In the genomic region with DNA sequence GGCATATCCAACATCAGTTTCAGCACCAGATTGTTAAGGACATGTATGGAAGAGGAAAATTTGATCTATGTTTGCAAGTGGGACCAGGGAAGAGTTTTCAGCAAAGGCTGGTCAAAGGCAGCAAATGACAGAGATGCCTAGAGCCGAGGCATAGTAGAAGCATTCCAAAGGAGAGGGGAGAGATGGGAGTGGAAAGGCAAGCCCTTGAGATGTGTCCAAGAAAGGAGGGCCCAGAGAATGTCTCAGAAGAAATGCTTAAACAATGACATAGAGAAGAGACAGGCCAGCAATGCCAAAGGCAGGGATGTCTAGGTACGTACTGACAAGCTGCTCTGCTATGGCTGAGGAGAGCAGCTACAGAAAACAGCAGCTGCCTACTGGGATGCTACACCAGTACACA, we compare ENCODE assay signal across 20 mouse cellular contexts.
DNase-seq lines count a peak whose midpoint lies in the region; ATAC-seq and TF ChIP-seq lines count a peak whose summit lies in the region.
"Had no signal": no experiment of that assay in that cellular context is flagged by ENCODE, and none has a peak within 500 bp of the region (broad histone marks: within the 10 kb centered on the region; RNA-seq: fewer than 3 reads in every experiment).

No protein-coding gene starts in this region.

- intact Hi-C loops in heart, adult 2 months (cut with DNase I), result no loop called here

- peaks cover 28% of the 10 kb centered on the region for H3K4me1 ChIP-seq in heart, adult 2 months (ENCODE audit: control insufficient read depth, insufficient read depth, low read length)
- H3K4me1 ChIP-seq in heart, embryonic 12.5 days (replicated peaks), result peaks cover 35% of the 10 kb centered on the region
- H3K4me1 ChIP-seq in stomach, embryonic 16.5 days (ENCODE audit: control insufficient read depth, insufficient read depth, low read length), result peaks cover 6% of the 10 kb centered on the region
- peaks cover 2% of the 10 kb centered on the region; the same call in 1 of the 2 replicates for H3K4me1 ChIP-seq in stomach, postnatal 0 days (replicated peaks; ENCODE audit: control insufficient read depth, insufficient read depth)

- no peaks in the 10 kb centered on the region for H3K27me3 ChIP-seq in heart, adult 2 months (ENCODE audit: control insufficient read depth, insufficient read depth, low read length)
- H3K27me3 ChIP-seq in heart, embryonic 12.5 days (replicated peaks), result no peaks in the 10 kb centered on the region
- H3K27me3 ChIP-seq in stomach, embryonic 16.5 days (ENCODE audit: control insufficient read depth, insufficient read depth, low read length), result no peaks in the 10 kb centered on the region
- no peaks in the 10 kb centered on the region for H3K27me3 ChIP-seq in stomach, postnatal 0 days (ENCODE audit: control insufficient read depth, insufficient read depth, low read length)
- H3K27me3 ChIP-seq: embryonic facial prominence, embryonic 12.5 days; embryonic facial prominence, embryonic 15.5 days; heart, embryonic 13.5 days had no signal

- TF ChIP-seq EP300 in heart, adult 2 months (IDR thresholded peaks at IDR 0.05; ENCODE audit: insufficient read depth, low read depth, low read length), result no peak
- no peak for TF ChIP-seq EP300 in stomach, postnatal 0 days (optimal IDR thresholded peaks at IDR 0.05)

- H3K79me2 ChIP-seq in heart, adult 2 months (replicated peaks; ENCODE audit: control insufficient read depth, insufficient read depth, low read length), result no peaks in the 10 kb centered on the region

- H3K36me3 ChIP-seq in heart, adult 2 months (ENCODE audit: control insufficient read depth, insufficient read depth, low read length), result peaks cover 16% of the 10 kb centered on the region
- H3K36me3 ChIP-seq in heart, embryonic 12.5 days, result no peaks in the 10 kb centered on the region
- H3K36me3 ChIP-seq in stomach, embryonic 16.5 days (ENCODE audit: control insufficient read depth, insufficient read depth, low read length), result no peaks in the 10 kb centered on the region
- H3K36me3 ChIP-seq in stomach, postnatal 0 days (ENCODE audit: control insufficient read depth, insufficient read depth, low read length), result no peaks in the 10 kb centered on the region
- H3K36me3 ChIP-seq: embryonic facial prominence, embryonic 12.5 days; embryonic facial prominence, embryonic 15.5 days; heart, embryonic 13.5 days had no signal

- H3K4me2 ChIP-seq in heart, embryonic 12.5 days, result no peak overlapping the region
- no peak overlapping the region for H3K4me2 ChIP-seq in stomach, embryonic 16.5 days (ENCODE audit: low read depth, low read length)
- no peak overlapping the region for H3K4me2 ChIP-seq in stomach, postnatal 0 days (replicated peaks; ENCODE audit: low read depth)
- H3K4me2 ChIP-seq: embryonic facial prominence, embryonic 12.5 days; embryonic facial prominence, embryonic 15.5 days; heart, embryonic 13.5 days; hindbrain, embryonic 14.5 days had no signal

- DNase-seq in frontal cortex, adult 2 months (ENCODE audit: extremely low spot score in 1 of 2, low spot score in 1 of 2), result no peak
- peak in 1 of 2 experiments; percentile 10 for DNase-seq in heart, adult 2 months
- no peak for DNase-seq in stomach, postnatal 0 days (ENCODE audit: low spot score)
- no peak for DNase-seq in adrenal gland, adult 18-20 months (ENCODE audit: low spot score in 2 of 2)
- DNase-seq: adrenal gland, adult 8-10 months; cerebellum, adult 9-10 months; forebrain, postnatal 0 days; gastrocnemius, postnatal 10 days had no signal

- no peak for TF ChIP-seq POLR2A in heart, adult 2 months (IDR thresholded peaks at IDR 0.05; ENCODE audit: insufficient read depth, low read depth, low read length)

- no peak overlapping the region for H3K9ac ChIP-seq in heart, adult 2 months (ENCODE audit: low read depth, low read length)
- H3K9ac ChIP-seq in heart, embryonic 12.5 days, result no peak overlapping the region
- no peak overlapping the region for H3K9ac ChIP-seq in stomach, embryonic 16.5 days (ENCODE audit: low read length)
- H3K9ac ChIP-seq in stomach, postnatal 0 days (ENCODE audit: low read length), result no peak overlapping the region
- H3K9ac ChIP-seq: embryonic facial prominence, embryonic 12.5 days; embryonic facial prominence, embryonic 15.5 days; forebrain, postnatal 0 days; heart, embryonic 13.5 days; hindbrain, embryonic 14.5 days had no signal

- no peak overlapping the region for H3K4me3 ChIP-seq in heart, adult 2 months
- no peak overlapping the region for H3K4me3 ChIP-seq in heart, embryonic 12.5 days
- no peak overlapping the region for H3K4me3 ChIP-seq in stomach, embryonic 16.5 days (replicated peaks; ENCODE audit: low read length)
- H3K4me3 ChIP-seq in stomach, postnatal 0 days (ENCODE audit: low read depth, low read length), result no peak overlapping the region
- H3K4me3 ChIP-seq: embryonic facial prominence, embryonic 12.5 days; embryonic facial prominence, embryonic 15.5 days; heart, embryonic 13.5 days had no signal

- peak; percentile 31; the same call in 1 of the 2 replicates for ATAC-seq in frontal cortex, adult (ENCODE audit: low TSS enrichment)
- ATAC-seq in heart, embryonic 12.5 days (ENCODE audit: insufficient number of reproducible peaks, low FRiP score), result no peak
- peak; percentile 35; the same call in 1 of the 2 replicates for ATAC-seq in stomach, embryonic 16.5 days (ENCODE audit: insufficient read depth, low FRiP score)
- no peak for ATAC-seq in stomach, postnatal 0 days (ENCODE audit: low FRiP score, low TSS enrichment)
- ATAC-seq: CD4-positive, CD25-positive, alpha-beta regulatory T cell, adult 4 months; forebrain, embryonic 14.5 days; forebrain, postnatal 0 days; hindbrain, postnatal 0 days; inflammation-experienced regulatory T-cells, adult 6 months; intestine, postnatal 0 days had no signal

- no peaks in the 10 kb centered on the region for H3K9me3 ChIP-seq in heart, embryonic 12.5 days (replicated peaks)
- no peaks in the 10 kb centered on the region for H3K9me3 ChIP-seq in stomach, embryonic 16.5 days (replicated peaks; ENCODE audit: control insufficient read depth, low read length)
- H3K9me3 ChIP-seq in stomach, postnatal 0 days (ENCODE audit: control insufficient read depth, low read length), result no peaks in the 10 kb centered on the region
- H3K9me3 ChIP-seq: embryonic facial prominence, embryonic 12.5 days; embryonic facial prominence, embryonic 15.5 days; heart, embryonic 13.5 days had no signal

- WGBS in heart, adult 2 months, result 59% methylated on average over 2 of the region's 2 CpGs
- WGBS in heart, embryonic 12.5 days, result 60% methylated on average over 2 of the region's 2 CpGs
- 56% methylated on average over 2 of the region's 2 CpGs for WGBS in stomach, embryonic 16.5 days
- WGBS in stomach, postnatal 0 days, result 46% methylated on average over 2 of the region's 2 CpGs

- TF ChIP-seq CTCF in heart, adult 2 months (IDR thresholded peaks at IDR 0.05), result no peak
- TF ChIP-seq CTCF in stomach, postnatal 0 days (IDR thresholded peaks at IDR 0.05; ENCODE audit: low read depth), result no peak

- H3K27ac ChIP-seq in heart, adult 2 months, result peak overlapping the region; percentile 72
- no peak overlapping the region for H3K27ac ChIP-seq in heart, embryonic 12.5 days (ENCODE audit: poor library complexity, severe bottlenecking)
- H3K27ac ChIP-seq in stomach, embryonic 16.5 days (ENCODE audit: low read length), result no peak overlapping the region
- no peak overlapping the region for H3K27ac ChIP-seq in stomach, postnatal 0 days (replicated peaks)
- H3K27ac ChIP-seq: embryonic facial prominence, embryonic 12.5 days; embryonic facial prominence, embryonic 15.5 days; heart, embryonic 13.5 days; hindbrain, embryonic 14.5 days; hindbrain, postnatal 0 days had no signal

Comparison
In these comparisons a context has a peak if more than half of its experiments do, and no peak if none do; other contexts are left out.
1. ATAC-seq: peak in frontal cortex, adult (single experiment) and stomach, embryonic 16.5 days (single experiment); none in heart, embryonic 12.5 days (single experiment) and stomach, postnatal 0 days (single experiment).